Mouse (Mus musculus): ENCODE results near the gene Stra6. TPM values are rescaled to one million over a fixed set of nuclear protein-coding genes. Genes with fewer than 3 reads are reported as not detected.

Gene Stra6
- total and polyA plus RNA-seq, 2 experiments from 2014 or later, result 11.0 to 16.2 TPM

- H3K4me1 ChIP-seq (ENCODE audit: insufficient read depth), result 0 out of 2 replicates have a peak, but pooled peaks cover 7% of the 10 kb centered on the region
- no peak overlapping the region for H3K4me3 ChIP-seq (ENCODE audit: low read depth, low read length)
- no peaks in the 10 kb centered on the region for H3K9me3 ChIP-seq (ENCODE audit: low read length)
- ATAC-seq (no peak), DNase-seq (no peak)
- H3K9ac ChIP-seq, result no peak overlapping the region
- 20% methylated on average over 6 of the region's 6 CpGs for WGBS
- H3K27ac ChIP-seq (ENCODE audit: low read depth, low read length), result no peak overlapping the region
- H3K4me2 ChIP-seq (ENCODE audit: low read depth), result no peak overlapping the region
- no peaks in the 10 kb centered on the region for H3K36me3 ChIP-seq (ENCODE audit: insufficient read depth)
- no peaks in the 10 kb centered on the region for H3K27me3 ChIP-seq (ENCODE audit: insufficient read depth, low read length)
- TF ChIP-seq CTCF (IDR thresholded peaks at IDR 0.05; ENCODE audit: low read depth), result no peak
Measured at GRCm38 (mm10) chr9:58103647-58104046, 40.1 kb downstream of the Stra6 start.

GRCm38 (mm10) chr9:58105595-58106169 lies 42.1 kb downstream of the Stra6 start:
- DNase-seq, result no peak
- WGBS, result 67% methylated on average over 15 of the region's 15 CpGs
- H3K9ac ChIP-seq, result no peak overlapping the region

GRCm38 (mm10) chr9:58107494-58107893 lies 43.9 kb downstream of the Stra6 start:
- no peaks in the 10 kb centered on the region for H3K27me3 ChIP-seq (ENCODE audit: insufficient read depth, low read length)
- peaks cover 26% of the 10 kb centered on the region for H3K4me1 ChIP-seq (ENCODE audit: insufficient read depth)
- H3K36me3 ChIP-seq (ENCODE audit: insufficient read depth), result no peaks in the 10 kb centered on the region
- no peak for TF ChIP-seq CTCF (IDR thresholded peaks at IDR 0.05; ENCODE audit: low read depth)
- no peaks in the 10 kb centered on the region for H3K9me3 ChIP-seq (ENCODE audit: low read length)
- H3K27ac ChIP-seq (ENCODE audit: low read depth, low read length), result 0 out of 2 replicates have a peak overlapping the region, but pooled peaks have one; percentile 15
- no peak overlapping the region for H3K9ac ChIP-seq
- DNase-seq (no peak), ATAC-seq (no peak)
- no peak overlapping the region for H3K4me3 ChIP-seq (ENCODE audit: low read depth, low read length)
- no peak overlapping the region for H3K4me2 ChIP-seq (ENCODE audit: low read depth)
- WGBS, result 48% methylated on average over 5 of the region's 5 CpGs

More at GRCm38 (mm10) chr9:58105595-58106169, 42.1 kb downstream of the Stra6 start:
- TF ChIP-seq CTCF (IDR thresholded peaks at IDR 0.05; ENCODE audit: low read depth), result no peak
- no peak overlapping the region for H3K4me3 ChIP-seq (ENCODE audit: low read depth, low read length)
- no peak overlapping the region for H3K27ac ChIP-seq (ENCODE audit: low read depth, low read length)
- H3K9me3 ChIP-seq (ENCODE audit: low read length), result no peaks in the 10 kb centered on the region
- no peak for ATAC-seq
- H3K4me1 ChIP-seq (ENCODE audit: insufficient read depth), result peaks cover 9% of the 10 kb centered on the region; the same call in 1 of the 2 replicates
- H3K4me2 ChIP-seq (ENCODE audit: low read depth), result no peak overlapping the region
- H3K36me3 ChIP-seq (ENCODE audit: insufficient read depth), result no peaks in the 10 kb centered on the region
- H3K27me3 ChIP-seq (ENCODE audit: insufficient read depth, low read length), result no peaks in the 10 kb centered on the region

GRCm38 (mm10) chr9:58110787-58111186 lies 47.2 kb downstream of the Stra6 start:
- WGBS, result 45% methylated on average over 5 of the region's 5 CpGs
- H3K36me3 ChIP-seq (ENCODE audit: insufficient read depth), result no peaks in the 10 kb centered on the region
- H3K9ac ChIP-seq, result no peak overlapping the region
- ATAC-seq, result peak; percentile 11; the same call in 1 of the 2 replicates
- DNase-seq, result peak; percentile 57
- H3K4me2 ChIP-seq (ENCODE audit: low read depth), result no peak overlapping the region
- TF ChIP-seq CTCF (IDR thresholded peaks at IDR 0.05; ENCODE audit: low read depth), result no peak
- peak overlapping the region; percentile 96 for H3K27ac ChIP-seq (ENCODE audit: low read depth, low read length)
- H3K4me1 ChIP-seq (ENCODE audit: insufficient read depth), result peaks cover 50% of the 10 kb centered on the region
- no peaks in the 10 kb centered on the region for H3K9me3 ChIP-seq (ENCODE audit: low read length)
- no peak overlapping the region for H3K4me3 ChIP-seq (ENCODE audit: low read depth, low read length)
- H3K27me3 ChIP-seq (ENCODE audit: insufficient read depth, low read length), result no peaks in the 10 kb centered on the region

- H3K27ac ChIP-seq (ENCODE audit: low read depth, low read length), result peak overlapping the region; percentile 96
- H3K27me3 ChIP-seq (ENCODE audit: insufficient read depth, low read length), result no peaks in the 10 kb centered on the region
- no peaks in the 10 kb centered on the region for H3K9me3 ChIP-seq (ENCODE audit: low read length)
- H3K4me2 ChIP-seq (ENCODE audit: low read depth), result no peak overlapping the region
- DNase-seq, result peak; percentile 75
- no peak overlapping the region for H3K9ac ChIP-seq
- no peak for TF ChIP-seq CTCF (IDR thresholded peaks at IDR 0.05; ENCODE audit: low read depth)
- no peaks in the 10 kb centered on the region for H3K36me3 ChIP-seq (ENCODE audit: insufficient read depth)
- ATAC-seq, result peak; percentile 19
- peaks cover 53% of the 10 kb centered on the region for H3K4me1 ChIP-seq (ENCODE audit: insufficient read depth)
- no peak overlapping the region for H3K4me3 ChIP-seq (ENCODE audit: low read depth, low read length)
- 20% methylated on average over 6 of the region's 6 CpGs for WGBS
Measured at GRCm38 (mm10) chr9:58111431-58111830, 47.8 kb downstream of the Stra6 start.

- WGBS, result 5% methylated on average over 6 of the region's 6 CpGs
- 0 out of 2 replicates have a peak overlapping the region, but pooled peaks have one; percentile 43 for H3K4me2 ChIP-seq (ENCODE audit: low read depth)
- H3K4me3 ChIP-seq (ENCODE audit: low read depth, low read length), result no peak overlapping the region
- H3K4me1 ChIP-seq (ENCODE audit: insufficient read depth), result peaks cover 53% of the 10 kb centered on the region
- H3K9me3 ChIP-seq (ENCODE audit: low read length), result no peaks in the 10 kb centered on the region
- no peaks in the 10 kb centered on the region for H3K36me3 ChIP-seq (ENCODE audit: insufficient read depth)
- peak overlapping the region; percentile 96 for H3K27ac ChIP-seq (ENCODE audit: low read depth, low read length)
- H3K27me3 ChIP-seq (ENCODE audit: insufficient read depth, low read length), result no peaks in the 10 kb centered on the region
- ATAC-seq (peak; percentile 82), DNase-seq (peak; percentile 70)
- peak overlapping the region; percentile 48 for H3K9ac ChIP-seq
- no peak for TF ChIP-seq CTCF (IDR thresholded peaks at IDR 0.05; ENCODE audit: low read depth)
Measured at GRCm38 (mm10) chr9:58112321-58112751, 48.7 kb downstream of the Stra6 start.

- ATAC-seq (peak; percentile 75), DNase-seq (peak; percentile 83)
- Histone ChIP-seq H3K9ac (peak overlapping the region; percentile 48), H3K27ac (ENCODE audit: low read depth, low read length) (peak overlapping the region; percentile 96), H3K36me3 (ENCODE audit: insufficient read depth) (no peaks in the 10 kb centered on the region), H3K4me1 (ENCODE audit: insufficient read depth) (peaks cover 49% of the 10 kb centered on the region), H3K4me2 (ENCODE audit: low read depth) (peak overlapping the region; percentile 43), H3K27me3 (ENCODE audit: insufficient read depth, low read length) (no peaks in the 10 kb centered on the region), H3K9me3 (ENCODE audit: low read length) (no peaks in the 10 kb centered on the region), H3K4me3 (ENCODE audit: low read depth, low read length) (no peak overlapping the region)
- TF ChIP-seq CTCF (IDR thresholded peaks at IDR 0.05; ENCODE audit: low read depth), result no peak
- 0% methylated on average over 6 of the region's 6 CpGs for whole genome bisulfite sequencing
Measured at GRCm38 (mm10) chr9:58112866-58113278, 49.3 kb downstream of the Stra6 start.

Data from forebrain, postnatal 0 days (tissue).